Mouse (Mus musculus) lung, embryonic 14.5 days (tissue): ENCODE data around the gene Cachd1. TPM values are rescaled to one million over a fixed set of nuclear protein-coding genes. Genes with fewer than 3 reads are reported as not detected.

Experiments
- ATAC-seq: fragments of 200-750 bp; cut with Nextera tagmentation; 2 replicates; pipeline ENCODE4 v1.8.0; 2017; ENCODE audit warnings: mild to moderate bottlenecking, moderate TSS enrichment, moderate library complexity; ENCODE audit not compliant: insufficient read depth
- DNase-seq: peaks from one replicate; pipeline ENCODE4 v3.0.0-alpha.2; 2015
- H3K27ac ChIP-seq: fragments of 300-500 bp; sonication (generic); 2 replicates; pipeline ENCODE4 v1.5.1; 2014; ENCODE audit warnings: low read depth, mild to moderate bottlenecking, moderate library complexity
- H3K27me3 ChIP-seq: fragments of 300-500 bp; sonication (generic); 2 replicates; pipeline ENCODE4 v1.6.1; 2014; ENCODE audit warnings: low read length, control low read depth; ENCODE audit not compliant: insufficient read depth
- H3K36me3 ChIP-seq: fragments of 300-500 bp; sonication (generic); 2 replicates; pipeline ENCODE4 v1.6.1; 2014; ENCODE audit warnings: control low read depth; ENCODE audit not compliant: insufficient read depth
- H3K4me1 ChIP-seq: fragments of 300-500 bp; sonication (generic); 2 replicates; pipeline ENCODE4 v1.6.1; 2014; ENCODE audit warnings: antibody characterized with exemption, control low read depth; ENCODE audit not compliant: insufficient read depth
- H3K4me2 ChIP-seq: fragments of 300-500 bp; sonication (generic); 2 replicates; pipeline ENCODE4 v1.6.1; 2014; ENCODE audit warnings: mild to moderate bottlenecking
- H3K4me3 ChIP-seq: fragments of 300-500 bp; sonication (generic); 2 replicates; pipeline ENCODE4 v1.5.1; 2014; ENCODE audit warnings: low read depth, low read length
- H3K9ac ChIP-seq: fragments of 300-500 bp; sonication (generic); 2 replicates; pipeline ENCODE4 v1.6.1; 2014
- H3K9me3 ChIP-seq: fragments of 300-500 bp; sonication (generic); 2 replicates; pipeline ENCODE4 v1.6.1; 2016; ENCODE audit warnings: low read depth, low read length, control low read depth
- CTCF ChIP-seq: IDR thresholded peaks from 2 replicates; pipeline ENCODE4 v1.5.1; 2016; ENCODE audit warnings: antibody characterized with exemption, low read depth
- WGBS: fragments of 180-500 bp; shearing (Covaris S2); extraction: QIAGEN DNeasy Blood & Tissue Kit; methylation state at CpG from one replicate; pipeline ENCODE4 v1.1.7; 2014; 5-methylcytosine and 5-hydroxymethylcytosine counted together
- polyA plus RNA-seq: library from polyadenylated mRNA; unstranded; fragments of >200 nt; fragmentation: Nextera tagmentation; extraction: Ambion mirVana; gene quantifications from 2 replicates; pipeline ENCODE4 v1.2.1, GENCODE M21; 2014

Gene Cachd1
- polyA plus RNA-seq, 1 experiment from 2014 or later: 27.9 TPM

- WGBS: under 1% methylated on average over 40 of the region's 42 CpGs
- no peaks in the 10 kb centered on the region for H3K36me3 ChIP-seq
- ATAC-seq: peak; percentile 48
- H3K27me3 ChIP-seq: no peaks in the 10 kb centered on the region
- DNase-seq: peak; percentile 66
- H3K9me3 ChIP-seq: no peaks in the 10 kb centered on the region
- TF ChIP-seq CTCF: no peak
- peak overlapping the region; percentile 84 for H3K4me2 ChIP-seq
- H3K9ac ChIP-seq: peak overlapping the region; percentile 89
- H3K4me1 ChIP-seq: 0 out of 2 replicates have a peak, but pooled peaks cover 4% of the 10 kb centered on the region
- peak overlapping the region; percentile 94 for H3K4me3 ChIP-seq
- H3K27ac ChIP-seq: peak overlapping the region; percentile 94
These were observed 1.0 kb downstream of the Cachd1 start for GRCm38 (mm10) chr4:100777376-100778041.

GRCm38 (mm10) chr4:100778082-100778481, 1.6 kb downstream of the Cachd1 start:
- H3K4me2 ChIP-seq: peak overlapping the region; percentile 84
- no peak for DNase-seq

GRCm38 (mm10) chr4:100779023-100779422, 2.5 kb downstream of the Cachd1 start:
- TF ChIP-seq CTCF: no peak
- Histone ChIP-seq H3K4me1 (0 out of 2 replicates have a peak, but pooled peaks cover 8% of the 10 kb centered on the region), H3K27ac (no peak overlapping the region), H3K4me2 (peak overlapping the region; percentile 84), H3K4me3 (peak overlapping the region; percentile 94), H3K36me3 (no peaks in the 10 kb centered on the region), H3K9ac (peak overlapping the region; percentile 89), H3K27me3 (no peaks in the 10 kb centered on the region), H3K9me3 (no peaks in the 10 kb centered on the region)
- 28% methylated on average over 4 of the region's 4 CpGs for WGBS
- no peak for ATAC-seq
- DNase-seq: no peak

More at GRCm38 (mm10) chr4:100778082-100778481, 1.6 kb downstream of the Cachd1 start:
- Histone ChIP-seq H3K27ac (no peak overlapping the region), H3K9ac (peak overlapping the region; percentile 89), H3K4me3 (peak overlapping the region; percentile 94), H3K9me3 (no peaks in the 10 kb centered on the region), H3K27me3 (no peaks in the 10 kb centered on the region), H3K4me1 (0 out of 2 replicates have a peak, but pooled peaks cover 8% of the 10 kb centered on the region), H3K36me3 (no peaks in the 10 kb centered on the region)
- 2% methylated on average over 16 of the region's 16 CpGs for WGBS
- TF ChIP-seq CTCF: no peak
- ATAC-seq: no peak

DNA sequence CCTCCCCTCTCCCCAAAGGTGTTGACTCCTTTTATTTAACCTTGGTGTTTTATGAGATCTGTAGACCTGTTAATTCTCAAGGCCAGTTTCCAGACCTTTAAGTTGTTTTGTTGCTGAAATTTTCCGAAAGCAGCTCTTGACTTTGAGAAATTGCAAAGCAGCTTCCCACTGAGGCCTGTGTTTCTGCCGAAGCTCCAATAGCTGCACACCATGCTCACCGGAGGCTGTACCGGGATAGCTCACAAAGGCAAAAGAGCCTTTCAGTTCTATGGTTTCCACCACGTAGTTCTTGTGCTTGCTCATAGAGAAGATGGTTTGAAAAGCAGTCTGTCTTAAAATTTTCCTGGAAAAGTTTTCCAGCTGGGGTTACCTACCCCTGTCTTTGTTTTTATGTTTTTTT, 3.2 kb downstream of the Cachd1 start:
- no peaks in the 10 kb centered on the region for H3K9me3 ChIP-seq
- H3K27me3 ChIP-seq: no peaks in the 10 kb centered on the region
- ATAC-seq: no peak
- H3K4me1 ChIP-seq: 0 out of 2 replicates have a peak, but pooled peaks cover 8% of the 10 kb centered on the region
- 0 out of 2 replicates have a peak overlapping the region, but pooled peaks have one; percentile 89 for H3K9ac ChIP-seq
- H3K36me3 ChIP-seq: no peaks in the 10 kb centered on the region
- H3K4me3 ChIP-seq: peak overlapping the region; percentile 94
- H3K27ac ChIP-seq: no peak overlapping the region
- H3K4me2 ChIP-seq: peak overlapping the region; percentile 84
- no peak for DNase-seq
- TF ChIP-seq CTCF: no peak
- WGBS: 37% methylated on average over 5 of the region's 5 CpGs

GRCm38 (mm10) chr4:100780911-100781310, 4.4 kb downstream of the Cachd1 start:
- H3K4me1 ChIP-seq: 0 out of 2 replicates have a peak, but pooled peaks cover 8% of the 10 kb centered on the region
- H3K4me2 ChIP-seq: peak overlapping the region; percentile 84
- no peaks in the 10 kb centered on the region for H3K9me3 ChIP-seq
- DNase-seq (no peak), ATAC-seq (no peak)
- H3K4me3 ChIP-seq: no peak overlapping the region
- no peak overlapping the region for H3K27ac ChIP-seq
- H3K36me3 ChIP-seq: no peaks in the 10 kb centered on the region
- no peak overlapping the region for H3K9ac ChIP-seq
- no peak for TF ChIP-seq CTCF
- H3K27me3 ChIP-seq: no peaks in the 10 kb centered on the region
- 51% methylated on average over 6 of the region's 6 CpGs for WGBS

- 28% methylated on average over 8 of the region's 8 CpGs for whole genome bisulfite sequencing
- H3K9me3 ChIP-seq: no peaks in the 10 kb centered on the region
- H3K27ac ChIP-seq: peak overlapping the region; percentile 39; the same call in 1 of the 2 replicates
- no peaks in the 10 kb centered on the region for H3K27me3 ChIP-seq
- H3K9ac ChIP-seq: peak overlapping the region; percentile 16; the same call in 1 of the 2 replicates
- DNase-seq (peak; percentile 64), ATAC-seq (peak; percentile 36; the same call in 1 of the 2 replicates)
- H3K4me3 ChIP-seq: no peak overlapping the region
- H3K36me3 ChIP-seq: no peaks in the 10 kb centered on the region
- H3K4me2 ChIP-seq: peak overlapping the region; percentile 31
- no peak for TF ChIP-seq CTCF
- 0 out of 2 replicates have a peak, but pooled peaks cover 8% of the 10 kb centered on the region for H3K4me1 ChIP-seq
These were observed 5.9 kb downstream of the Cachd1 start for GRCm38 (mm10) chr4:100782348-100782747.

- ATAC-seq (no peak), DNase-seq (no peak)
- 0 out of 2 replicates have a peak, but pooled peaks cover 8% of the 10 kb centered on the region for H3K4me1 ChIP-seq
- H3K9ac ChIP-seq: no peak overlapping the region
- no peak overlapping the region for H3K4me3 ChIP-seq
- no peak for TF ChIP-seq CTCF
- H3K9me3 ChIP-seq: no peaks in the 10 kb centered on the region
- no peak overlapping the region for H3K4me2 ChIP-seq
- 68% methylated on average over 3 of the region's 3 CpGs for WGBS
- no peaks in the 10 kb centered on the region for H3K27me3 ChIP-seq
- H3K27ac ChIP-seq: peak overlapping the region; percentile 39; the same call in 1 of the 2 replicates
- H3K36me3 ChIP-seq: no peaks in the 10 kb centered on the region
These were observed 6.4 kb downstream of the Cachd1 start for GRCm38 (mm10) chr4:100782891-100783290.
